Mouse (Mus musculus) CH12.LX (cell line): ENCODE data around the gene Fbxo47. TPM values are rescaled to one million over a fixed set of nuclear protein-coding genes. Genes with fewer than 3 reads are reported as not detected.

ENCODE experiments used
- DNase-seq: peaks from one replicate; pipeline ENCODE4 v3.0.0-alpha.2; 2013; ENCODE audit errors: extremely low read depth
- H3K27ac ChIP-seq: 2 replicates; pipeline ENCODE4 v1.5.1; 2012; ENCODE audit warnings: low read depth, mild to moderate bottlenecking, control low read depth, moderate library complexity; ENCODE audit not compliant: insufficient read depth
- H3K27me3 ChIP-seq: replicated peaks from 2 replicates; pipeline ENCODE3; 2012; ENCODE audit warnings: inconsistent platforms
- H3K36me3 ChIP-seq, 2 experiments: replicated peaks in 1 of 2; 2 replicates each; pipeline versions ENCODE3 to v1.6.1; 2012; ENCODE audit warnings: inconsistent platforms in 1 of 2, low read length in 1 of 2, mild to moderate bottlenecking in 1 of 2, mixed read lengths in 1 of 2, moderate library complexity in 1 of 2; ENCODE audit not compliant: control insufficient read depth in 1 of 2, insufficient read depth in 1 of 2
- H3K4me1 ChIP-seq, 2 experiments: 2 replicates each; pipeline ENCODE4 v1.6.1; 2012; ENCODE audit warnings: inconsistent platforms in 1 of 2, moderate library complexity in 1 of 2; ENCODE audit not compliant: insufficient read depth in 2 of 2, control insufficient read depth in 1 of 2
- H3K4me2 ChIP-seq: 2 replicates; pipeline ENCODE4 v1.6.1; 2012; ENCODE audit warnings: low read depth, mild to moderate bottlenecking, control low read depth; ENCODE audit not compliant: poor library complexity, insufficient read depth, severe bottlenecking
- H3K4me3 ChIP-seq, 3 experiments: fragments of 150-350 bp in 1 of 3; sonication (generic) in 1 of 3; replicated peaks in 1 of 3; 2 replicates each; pipeline versions ENCODE3 to v1.5.1; 2011 to 2012; ENCODE audit warnings: low read depth in 2 of 3, low read length in 2 of 3, mild to moderate bottlenecking in 2 of 3, moderate library complexity in 2 of 3, control low read depth in 1 of 3, improper control_type of control experiment in 1 of 3, inconsistent platforms in 1 of 3, mixed read lengths in 1 of 3; ENCODE audit not compliant: poor library complexity in 1 of 3
- H3K79me2 ChIP-seq: replicated peaks from 2 replicates; pipeline ENCODE4 v1.6.1; 2012; ENCODE audit warnings: mild to moderate bottlenecking, moderate library complexity; ENCODE audit not compliant: control insufficient read depth, poor library complexity, insufficient read depth, severe bottlenecking; ENCODE audit errors: extremely low read depth
- H3K9ac ChIP-seq: 2 replicates; pipeline ENCODE4 v1.6.1; 2012; ENCODE audit warnings: low read depth, mild to moderate bottlenecking, control low read depth, moderate library complexity; ENCODE audit not compliant: insufficient read depth
- H3K9me3 ChIP-seq: replicated peaks from 2 replicates; pipeline ENCODE3; 2012; ENCODE audit warnings: low read length, inconsistent platforms, mixed read lengths
- BHLHE40 ChIP-seq: IDR thresholded peaks from 2 replicates; pipeline ENCODE4 v1.6.1; 2011; ENCODE audit warnings: mild to moderate bottlenecking, low read depth, low read length, improper control_type of control experiment
- CHD1 ChIP-seq: IDR thresholded peaks from 2 replicates; pipeline ENCODE4 v1.6.1; 2012; ENCODE audit warnings: low read depth, low read length, improper control_type of control experiment, inconsistent platforms
- CHD2 ChIP-seq: IDR thresholded peaks from 2 replicates; pipeline ENCODE4 v1.6.1; 2011; ENCODE audit warnings: low read length, improper control_type of control experiment
- CTCF ChIP-seq, 2 experiments: IDR thresholded peaks in 1 of 2; conservative IDR thresholded peaks in 1 of 2; 2 replicates each; pipeline ENCODE4 v1.5.1; 2011 to 2012; ENCODE audit warnings: low read depth in 2 of 2, low read length in 2 of 2, improper control_type of control experiment in 1 of 2, inconsistent platforms in 1 of 2, mild to moderate bottlenecking in 1 of 2, moderate library complexity in 1 of 2
- E2F4 ChIP-seq: IDR thresholded peaks from 2 replicates; pipeline ENCODE4 v1.6.1; 2011; ENCODE audit warnings: low read depth, low read length, improper control_type of control experiment; ENCODE audit not compliant: insufficient replicate concordance
- ETS1 ChIP-seq: conservative IDR thresholded peaks from 2 replicates; pipeline ENCODE4 v1.6.1; 2012; ENCODE audit warnings: low read depth, mild to moderate bottlenecking, inconsistent platforms, low read length, improper control_type of control experiment, moderate library complexity
- HCFC1 ChIP-seq: IDR thresholded peaks from 2 replicates; pipeline ENCODE4 v1.6.1; 2012; ENCODE audit warnings: low read depth, mild to moderate bottlenecking, inconsistent platforms, low read length, improper control_type of control experiment
- IRF4 ChIP-seq: IDR thresholded peaks from 2 replicates; pipeline ENCODE4 v1.6.1; 2014; ENCODE audit warnings: low read depth, mild to moderate bottlenecking, inconsistent platforms, low read length, improper control_type of control experiment
- JUN ChIP-seq: IDR thresholded peaks from 2 replicates; pipeline ENCODE4 v1.6.1; 2011; ENCODE audit warnings: low read depth, mild to moderate bottlenecking, low read length, improper control_type of control experiment, moderate library complexity; ENCODE audit not compliant: insufficient read depth
- MAX ChIP-seq: IDR thresholded peaks from 2 replicates; pipeline ENCODE4 v1.6.1; 2011; ENCODE audit warnings: low read length, improper control_type of control experiment
- NELFE ChIP-seq: IDR thresholded peaks from 2 replicates; pipeline ENCODE4 v1.6.1; 2011; ENCODE audit warnings: low read depth, low read length, improper control_type of control experiment
- PAX5 ChIP-seq: IDR thresholded peaks from 2 replicates; pipeline ENCODE4 v1.6.1; 2012; ENCODE audit warnings: low read length, inconsistent platforms, mixed read lengths
- POLR2AphosphoS2 ChIP-seq: IDR thresholded peaks from 2 replicates; pipeline ENCODE4 v1.6.1; 2011; ENCODE audit warnings: low read depth, low read length, improper control_type of control experiment
- RAD21 ChIP-seq: IDR thresholded peaks from 2 replicates; pipeline ENCODE4 v1.6.1; 2011; ENCODE audit warnings: low read depth, mild to moderate bottlenecking, low read length, improper control_type of control experiment, moderate library complexity
- SIN3A ChIP-seq: IDR thresholded peaks from 2 replicates; pipeline ENCODE4 v1.6.1; 2012; ENCODE audit warnings: low read length, improper control_type of control experiment, inconsistent platforms
- USF1 ChIP-seq: IDR thresholded peaks from 2 replicates; pipeline ENCODE4 v1.6.1; 2014; ENCODE audit warnings: low read depth, mild to moderate bottlenecking, inconsistent platforms, low read length, improper control_type of control experiment
- ZKSCAN1 ChIP-seq: IDR thresholded peaks from 2 replicates; pipeline ENCODE4 v1.6.1; 2012; ENCODE audit warnings: low read depth, inconsistent platforms, low read length, improper control_type of control experiment, borderline replicate concordance
- dilution Hi-C: fragments of 300-500 bp; cut with MboI; formaldehyde crosslinking; loops from 2 replicates; pipeline ENCODE4 v1.14.3; 2020; ENCODE audit warnings: low sequenced_read_pairs; ENCODE audit not compliant: extremely low pct_unique_long_range_greater_than_20kb, extremely low pct_ligation_motif_present
- in situ Hi-C: fragments of 300-500 bp; cut with MboI; formaldehyde crosslinking; loops from 3 replicates; pipeline ENCODE4 v1.14.3; 2019; ENCODE audit warnings: low sequenced_read_pairs, low pct_ligation_motif_present, low pct_unique_long_range_greater_than_20kb, mixed read lengths
- polyA plus RNA-seq: library from polyadenylated mRNA; unstranded; fragments of >175 nt; gene quantifications from 2 replicates; pipeline ENCODE4 v1.2.1, GENCODE M21; 2012; ENCODE audit warnings: low read depth; ENCODE audit not compliant: insufficient read length
- total RNA-seq, 2 experiments: library from RNA; depleted of rRNA; stranded (reverse); fragments of 300-350 nt in 1 of 2; fragments of >200 nt in 1 of 2; gene quantifications; 2 replicates each; pipeline ENCODE4 v1.2.3; 2012 to 2014

Fbxo47 gene
- total and polyA plus RNA-seq, 3 experiments, result 1.1 to 3.0 (median 2.0) TPM

- no peak overlapping the region for H3K9ac ChIP-seq
- H3K79me2 ChIP-seq, result no peaks in the 10 kb centered on the region
- H3K4me3 ChIP-seq, result no peak overlapping the region
- H3K36me3 ChIP-seq, result peaks cover 2 to 81% of the 10 kb centered on the region in 2 experiments
- H3K4me2 ChIP-seq, result no peak overlapping the region
- no peak overlapping the region for H3K27ac ChIP-seq
- no peaks in the 10 kb centered on the region for H3K27me3 ChIP-seq
- H3K4me1 ChIP-seq, result peaks cover 16 to 67% of the 10 kb centered on the region in 2 experiments
- dilution Hi-C loops, result no loop called here
- in situ Hi-C loops, result no loop called here
- TF ChIP-seq CHD2, result no peak
- TF ChIP-seq, all 38 proteins: peak for 0
- no peaks in the 10 kb centered on the region for H3K9me3 ChIP-seq
- no peak for DNase-seq
Observed at GRCm38 (mm10) chr11:97818003-97818402, 66.0 kb downstream of the Fbxo47 start.

- peaks cover 0 to 81% of the 10 kb centered on the region in 2 experiments for H3K36me3 ChIP-seq
- dilution Hi-C loops, result no loop called here
- H3K9me3 ChIP-seq, result no peaks in the 10 kb centered on the region
- no peaks in the 10 kb centered on the region for H3K79me2 ChIP-seq
- H3K4me1 ChIP-seq, result peaks cover 16 to 73% of the 10 kb centered on the region in 2 experiments
- in situ Hi-C loops, result no loop called here
- H3K4me3 ChIP-seq, result no peak overlapping the region
- no peak overlapping the region for H3K27ac ChIP-seq
- TF ChIP-seq HCFC1 (no peak), MAX (no peak), IRF4 (no peak), NELFE (no peak), RAD21 (no peak), BHLHE40 (no peak), CHD1 (no peak), PAX5 (no peak), CTCF (conservative IDR thresholded peaks at IDR 0.05 in 1 of 2, IDR thresholded peaks at IDR 0.05 in 1 of 2; ENCODE audit: low read depth in 2 of 2, low read length in 2 of 2) (no peak), POLR2AphosphoS2 (no peak), SIN3A (no peak), ETS1 (no peak), USF1 (no peak), ZKSCAN1 (no peak), JUN (no peak), E2F4 (no peak)
- H3K27me3 ChIP-seq, result no peaks in the 10 kb centered on the region
- DNase-seq, result no peak
- no peak overlapping the region for H3K9ac ChIP-seq
- H3K4me2 ChIP-seq, result no peak overlapping the region
Observed at GRCm38 (mm10) chr11:97817379-97817778, 66.6 kb downstream of the Fbxo47 start.
